Mouse (Mus musculus): ENCODE data around the gene Lrrc42. TPM values are rescaled to one million over a fixed set of nuclear protein-coding genes. Genes with fewer than 3 reads are reported as not detected.
A peak's percentile ranks its signal among the peaks of the same experiment; 100 is the strongest.

The Lrrc42 gene
- polyA plus RNA-seq, 1 experiment from 2014 or later: 59.4 TPM

DNA sequence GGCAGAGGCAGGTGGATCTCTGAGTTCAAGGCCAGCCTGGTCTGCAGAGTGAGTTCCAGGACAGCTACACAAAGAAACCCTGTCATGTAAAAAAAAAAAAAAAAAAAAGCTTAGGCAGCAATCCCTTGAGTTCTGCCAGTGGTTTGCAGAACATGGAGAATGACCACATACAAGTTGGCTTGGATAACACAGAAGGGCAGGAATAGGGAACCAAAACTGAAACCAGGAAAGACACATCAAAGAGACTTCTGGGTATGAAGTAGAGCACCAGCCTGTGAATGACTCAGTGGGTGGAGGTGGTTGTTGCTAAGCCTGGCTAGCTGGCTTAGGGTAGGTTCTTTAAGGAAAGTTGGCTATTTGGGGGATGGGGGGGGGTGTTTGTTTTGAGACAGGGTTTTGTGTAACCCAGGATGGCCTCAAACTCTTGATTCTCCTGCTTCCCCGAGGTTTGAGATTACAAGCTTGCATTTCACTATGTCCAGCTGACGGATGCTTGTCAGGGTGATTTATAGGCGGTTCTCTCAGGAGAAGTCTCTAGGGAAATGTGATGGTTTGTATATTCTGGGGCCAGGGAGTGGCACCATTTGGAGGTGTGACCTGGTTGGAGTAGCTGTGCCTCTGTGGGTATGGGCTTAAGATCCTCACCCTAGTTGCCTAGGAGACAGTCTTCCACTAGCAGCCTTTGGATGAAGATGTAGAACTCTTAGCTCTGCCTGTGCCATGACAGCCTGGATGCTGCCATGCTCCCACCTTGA is 32.3 kb upstream of the Lrrc42 start:
- H3K9ac ChIP-seq: no peak overlapping the region
- no peaks in the 10 kb centered on the region for H3K4me1 ChIP-seq (replicated peaks)
- H3K9me3 ChIP-seq: no peaks in the 10 kb centered on the region
- H3K4me2 ChIP-seq: no peak overlapping the region
- H3K27me3 ChIP-seq: no peaks in the 10 kb centered on the region
- peaks cover 15% of the 10 kb centered on the region for H3K36me3 ChIP-seq
- H3K4me3 ChIP-seq: no peak overlapping the region
- no peak for ATAC-seq (ENCODE audit: low FRiP score)
- WGBS: 81% methylated on average over 3 of the region's 3 CpGs
- H3K27ac ChIP-seq: no peak overlapping the region

DNA sequence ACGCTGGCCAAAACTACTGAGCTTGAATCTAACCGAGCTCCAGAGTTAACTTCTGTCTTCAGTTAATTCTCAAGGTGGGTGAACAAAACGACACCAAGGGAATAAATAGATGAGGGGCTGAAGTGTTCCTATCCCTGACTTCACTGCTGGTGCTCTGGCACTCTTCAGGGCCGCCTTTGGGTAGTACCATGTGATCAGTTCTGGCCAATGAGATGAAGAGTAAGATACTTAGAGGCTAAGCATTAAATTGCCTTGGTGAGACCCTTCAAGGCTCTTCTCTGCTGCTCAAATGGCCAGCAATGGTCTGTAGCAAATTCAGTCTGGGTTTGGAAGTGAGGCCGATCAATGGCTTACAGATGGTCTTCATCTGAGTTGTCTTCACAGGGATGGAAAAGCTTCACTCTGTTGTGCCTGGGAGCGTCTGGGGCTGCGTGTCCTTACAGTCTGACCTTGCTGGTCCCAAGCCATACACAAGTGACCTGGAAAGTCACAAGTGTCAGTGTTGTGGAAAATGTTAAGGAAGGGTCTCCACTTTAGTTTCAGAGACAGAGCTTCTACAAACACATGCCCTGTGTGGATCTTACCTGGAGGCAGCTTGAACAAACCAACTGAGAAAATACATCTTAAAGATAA is 27.6 kb upstream of the Lrrc42 start:
- no peaks in the 10 kb centered on the region for H3K27me3 ChIP-seq
- no peaks in the 10 kb centered on the region for H3K9me3 ChIP-seq
- no peak for ATAC-seq (ENCODE audit: low FRiP score)
- peaks cover 24% of the 10 kb centered on the region for H3K36me3 ChIP-seq
- H3K4me2 ChIP-seq: no peak overlapping the region
- H3K27ac ChIP-seq: no peak overlapping the region
- 83% methylated on average over 7 of the region's 7 CpGs for whole genome bisulfite sequencing
- H3K4me1 ChIP-seq (replicated peaks): peaks cover 8% of the 10 kb centered on the region
- H3K9ac ChIP-seq: no peak overlapping the region
- no peak overlapping the region for H3K4me3 ChIP-seq

DNA sequence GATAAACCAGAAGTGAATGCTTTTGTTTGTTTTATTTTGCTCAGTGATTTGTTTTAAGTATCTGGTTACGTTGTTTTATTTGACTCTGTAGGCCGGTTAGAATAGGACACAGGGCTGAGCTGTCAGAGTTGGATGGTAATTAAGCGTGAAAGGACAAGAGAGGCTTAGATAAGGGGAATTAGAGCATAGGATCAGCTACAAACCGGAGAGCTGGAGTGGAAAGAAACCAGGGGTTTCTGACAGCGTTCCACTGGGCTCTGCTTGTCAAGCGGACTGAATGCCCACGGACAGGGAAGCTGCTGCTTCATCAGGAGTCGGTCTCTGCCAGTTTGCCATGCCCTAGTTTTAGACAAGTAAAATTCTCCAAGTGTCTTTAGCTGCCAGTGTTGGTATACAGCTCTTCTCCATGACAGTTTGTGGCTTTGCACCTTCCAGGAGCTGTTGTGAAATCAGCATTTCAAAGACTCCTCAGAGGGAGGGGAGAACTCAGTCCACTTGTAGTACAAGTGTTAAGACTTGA is 24.9 kb upstream of the Lrrc42 start:
- H3K4me1 ChIP-seq (replicated peaks): peaks cover 8% of the 10 kb centered on the region
- ATAC-seq (ENCODE audit: low FRiP score): no peak
- no peak overlapping the region for H3K4me2 ChIP-seq
- no peaks in the 10 kb centered on the region for H3K9me3 ChIP-seq
- H3K36me3 ChIP-seq: peaks cover 37% of the 10 kb centered on the region
- H3K9ac ChIP-seq: no peak overlapping the region
- no peak overlapping the region for H3K4me3 ChIP-seq
- WGBS: 11% methylated on average over 8 of the region's 8 CpGs
- peak overlapping the region; percentile 52 for H3K27ac ChIP-seq
- H3K27me3 ChIP-seq: no peaks in the 10 kb centered on the region

DNA sequence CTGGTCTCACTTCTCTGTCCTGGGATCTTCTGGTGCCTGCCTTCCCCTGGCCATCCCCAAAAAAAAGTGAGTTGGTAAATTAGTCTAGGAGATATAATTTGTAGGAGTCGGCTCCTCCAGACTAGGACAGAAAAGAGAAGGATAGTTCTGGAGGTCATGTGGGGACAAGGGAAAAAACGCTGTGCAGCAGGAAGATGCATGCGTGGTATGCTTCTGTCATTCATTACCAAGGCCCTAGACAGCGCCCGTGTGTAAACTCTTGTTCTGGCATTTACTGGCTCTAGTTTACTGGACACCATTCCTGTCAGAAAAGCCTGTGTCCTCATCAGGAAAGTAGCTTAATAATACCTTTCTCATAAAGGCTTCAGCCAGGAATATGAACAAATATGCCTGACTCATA is 21.2 kb upstream of the Lrrc42 start:
- Histone ChIP-seq H3K4me3 (no peak overlapping the region), H3K9me3 (no peaks in the 10 kb centered on the region), H3K27ac (no peak overlapping the region), H3K9ac (no peak overlapping the region), H3K36me3 (peaks cover 20% of the 10 kb centered on the region), H3K27me3 (no peaks in the 10 kb centered on the region), H3K4me2 (no peak overlapping the region), H3K4me1 (replicated peaks) (peaks cover 8% of the 10 kb centered on the region)
- ATAC-seq (ENCODE audit: low FRiP score): no peak
- 83% methylated on average over 5 of the region's 5 CpGs for WGBS

DNA sequence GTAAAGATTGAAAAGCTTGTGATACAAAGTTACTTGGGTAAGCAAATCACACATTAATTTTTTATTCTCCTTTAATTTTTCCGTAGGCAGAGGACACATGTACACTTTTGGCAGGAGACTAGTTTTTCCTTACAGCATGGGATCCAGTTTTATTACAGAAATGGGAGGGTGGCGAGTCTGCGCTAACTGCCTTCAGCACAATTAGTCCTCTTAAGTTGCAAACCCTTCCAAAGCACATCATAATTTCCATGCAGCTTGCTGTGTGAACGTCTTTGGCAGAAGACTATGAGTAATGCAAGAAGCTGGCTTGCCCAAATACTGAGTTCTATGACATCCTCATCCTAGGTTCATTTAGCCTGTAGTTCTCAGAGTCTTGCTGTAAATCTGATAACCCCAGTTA is 20.4 kb upstream of the Lrrc42 start:
- Histone ChIP-seq H3K36me3 (peaks cover 20% of the 10 kb centered on the region), H3K27ac (no peak overlapping the region), H3K27me3 (no peaks in the 10 kb centered on the region), H3K4me1 (replicated peaks) (peaks cover 6% of the 10 kb centered on the region), H3K4me2 (no peak overlapping the region), H3K9ac (no peak overlapping the region), H3K9me3 (no peaks in the 10 kb centered on the region), H3K4me3 (no peak overlapping the region)
- WGBS: 87% methylated on average over 4 of the region's 4 CpGs
- no peak for ATAC-seq (ENCODE audit: low FRiP score)

DNA sequence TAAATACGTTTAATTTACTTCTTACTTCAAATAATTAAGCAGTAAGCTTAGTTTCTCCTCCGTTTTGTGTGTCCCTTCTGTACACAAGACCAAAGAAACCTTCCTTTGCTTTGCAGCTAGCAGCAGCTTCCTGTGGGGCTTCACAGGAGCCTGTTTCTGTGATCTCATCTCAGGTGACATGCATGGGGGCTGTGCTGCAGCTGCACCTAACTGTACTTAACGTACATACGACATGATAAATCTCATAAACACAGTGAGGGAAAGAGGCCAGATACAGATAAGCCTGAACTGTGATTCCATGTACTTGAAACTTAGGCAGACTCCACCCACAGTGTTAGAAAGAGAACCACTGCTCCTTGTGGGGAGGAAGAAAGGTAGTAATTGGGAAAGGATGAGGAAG is 6.7 kb upstream of the Lrrc42 start:
- peaks cover 7% of the 10 kb centered on the region for H3K4me1 ChIP-seq (replicated peaks)
- ATAC-seq (ENCODE audit: low FRiP score): no peak
- no peak overlapping the region for H3K27ac ChIP-seq
- no peak overlapping the region for H3K4me3 ChIP-seq
- no peaks in the 10 kb centered on the region for H3K27me3 ChIP-seq
- 76% methylated on average over 4 of the region's 4 CpGs for WGBS
- no peak overlapping the region for H3K9ac ChIP-seq
- peaks cover 13% of the 10 kb centered on the region for H3K36me3 ChIP-seq
- H3K4me2 ChIP-seq: no peak overlapping the region
- peaks cover 4% of the 10 kb centered on the region for H3K9me3 ChIP-seq

GRCm38 (mm10) chr4:107254414-107254813 is 1.1 kb upstream of the Lrrc42 start:
- H3K4me3 ChIP-seq: peak overlapping the region; percentile 78
- 9% methylated on average over 3 of the region's 3 CpGs for WGBS
- H3K27me3 ChIP-seq: no peaks in the 10 kb centered on the region
- H3K4me2 ChIP-seq: peak overlapping the region; percentile 70
- H3K9me3 ChIP-seq: no peaks in the 10 kb centered on the region
- peak overlapping the region; percentile 94 for H3K27ac ChIP-seq
- H3K4me1 ChIP-seq (replicated peaks): peaks cover 36% of the 10 kb centered on the region
- H3K9ac ChIP-seq: peak overlapping the region; percentile 87
- H3K36me3 ChIP-seq: no peaks in the 10 kb centered on the region
- no peak for ATAC-seq (ENCODE audit: low FRiP score)

GRCm38 (mm10) chr4:107252522-107252921 is 810 bp downstream of the Lrrc42 start:
- H3K27me3 ChIP-seq: no peaks in the 10 kb centered on the region
- WGBS: 2% methylated on average over 11 of the region's 11 CpGs
- peak overlapping the region; percentile 62 for H3K4me2 ChIP-seq
- ATAC-seq (ENCODE audit: low FRiP score): peak; percentile 4; the same call in 1 of the 2 replicates
- H3K9me3 ChIP-seq: no peaks in the 10 kb centered on the region
- H3K27ac ChIP-seq: peak overlapping the region; percentile 94; the same call in 1 of the 2 replicates
- peaks cover 49% of the 10 kb centered on the region for H3K4me1 ChIP-seq (replicated peaks)
- peak overlapping the region; percentile 78 for H3K4me3 ChIP-seq
- H3K9ac ChIP-seq: peak overlapping the region; percentile 87
- peaks cover under 1% of the 10 kb centered on the region; the same call in 1 of the 2 replicates for H3K36me3 ChIP-seq

- ATAC-seq (ENCODE audit: low FRiP score): no peak
- no peak overlapping the region for H3K9ac ChIP-seq
- no peak overlapping the region for H3K4me2 ChIP-seq
- H3K36me3 ChIP-seq: peaks cover 10% of the 10 kb centered on the region
- no peak overlapping the region for H3K4me3 ChIP-seq
- WGBS: 20% methylated on average over 4 of the region's 4 CpGs
- H3K4me1 ChIP-seq (replicated peaks): peaks cover 46% of the 10 kb centered on the region
- no peaks in the 10 kb centered on the region for H3K27me3 ChIP-seq
- no peaks in the 10 kb centered on the region for H3K9me3 ChIP-seq
- H3K27ac ChIP-seq: no peak overlapping the region
These were observed 2.8 kb downstream of the Lrrc42 start for GRCm38 (mm10) chr4:107250494-107250893.

GRCm38 (mm10) chr4:107249471-107249870 is 3.9 kb downstream of the Lrrc42 start:
- Histone ChIP-seq H3K36me3 (peaks cover 10% of the 10 kb centered on the region), H3K27me3 (no peaks in the 10 kb centered on the region), H3K4me2 (no peak overlapping the region), H3K4me1 (replicated peaks) (peaks cover 40% of the 10 kb centered on the region), H3K27ac (no peak overlapping the region), H3K9ac (no peak overlapping the region), H3K9me3 (no peaks in the 10 kb centered on the region), H3K4me3 (no peak overlapping the region)
- ATAC-seq (ENCODE audit: low FRiP score): no peak
- 41% methylated on average over 2 of the region's 2 CpGs for WGBS

DNA sequence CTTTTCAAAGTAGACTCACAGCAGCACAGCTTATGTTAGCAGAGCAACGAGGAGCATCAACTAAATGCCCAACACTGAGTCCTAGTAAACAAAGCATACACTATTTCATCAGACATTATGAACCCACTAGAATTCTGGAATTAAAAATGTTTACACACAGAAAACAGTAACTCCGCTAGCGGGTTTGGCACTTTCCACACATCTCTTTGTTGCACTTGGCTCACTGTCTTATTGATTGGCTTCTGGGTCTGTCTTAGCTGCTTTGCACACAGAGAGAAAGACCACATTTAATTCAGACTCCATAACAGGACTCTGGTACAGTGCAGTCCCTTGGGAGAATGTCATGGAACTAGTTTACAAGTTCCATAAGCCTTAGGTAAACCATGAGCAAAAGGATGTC is 5.3 kb downstream of the Lrrc42 start:
- Histone ChIP-seq H3K27ac (no peak overlapping the region), H3K4me1 (replicated peaks) (peaks cover 45% of the 10 kb centered on the region), H3K27me3 (no peaks in the 10 kb centered on the region), H3K36me3 (peaks cover 16% of the 10 kb centered on the region), H3K4me3 (no peak overlapping the region), H3K4me2 (no peak overlapping the region), H3K9ac (no peak overlapping the region), H3K9me3 (no peaks in the 10 kb centered on the region)
- WGBS: 84% methylated on average over 3 of the region's 3 CpGs
- ATAC-seq (ENCODE audit: low FRiP score): no peak

DNA sequence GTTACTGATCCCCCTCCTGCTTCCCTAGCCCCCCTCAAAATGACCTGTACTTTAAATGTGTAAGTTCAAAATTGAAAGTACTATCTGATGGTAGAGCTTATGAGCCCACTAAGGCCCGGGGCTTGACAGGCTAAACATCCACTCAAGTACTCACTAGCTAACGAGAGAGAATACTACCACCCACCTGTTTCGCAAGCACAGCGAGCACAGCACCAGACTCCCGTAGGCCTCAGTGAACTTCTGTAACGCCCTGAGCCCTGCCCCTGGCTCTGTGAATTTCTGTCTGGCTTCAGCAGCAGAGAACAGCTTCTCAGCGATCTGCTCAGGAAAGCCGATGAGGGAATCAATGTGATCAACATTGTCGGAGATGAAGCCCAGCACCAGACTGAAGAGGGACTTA is 6.2 kb downstream of the Lrrc42 start:
- no peak overlapping the region for H3K9ac ChIP-seq
- H3K36me3 ChIP-seq: peaks cover 22% of the 10 kb centered on the region
- H3K27ac ChIP-seq: no peak overlapping the region
- no peak overlapping the region for H3K4me3 ChIP-seq
- H3K4me1 ChIP-seq (replicated peaks): peaks cover 40% of the 10 kb centered on the region
- no peaks in the 10 kb centered on the region for H3K9me3 ChIP-seq
- WGBS: 89% methylated on average over 9 of the region's 9 CpGs
- no peaks in the 10 kb centered on the region for H3K27me3 ChIP-seq
- no peak for ATAC-seq (ENCODE audit: low FRiP score)
- H3K4me2 ChIP-seq: no peak overlapping the region

DNA sequence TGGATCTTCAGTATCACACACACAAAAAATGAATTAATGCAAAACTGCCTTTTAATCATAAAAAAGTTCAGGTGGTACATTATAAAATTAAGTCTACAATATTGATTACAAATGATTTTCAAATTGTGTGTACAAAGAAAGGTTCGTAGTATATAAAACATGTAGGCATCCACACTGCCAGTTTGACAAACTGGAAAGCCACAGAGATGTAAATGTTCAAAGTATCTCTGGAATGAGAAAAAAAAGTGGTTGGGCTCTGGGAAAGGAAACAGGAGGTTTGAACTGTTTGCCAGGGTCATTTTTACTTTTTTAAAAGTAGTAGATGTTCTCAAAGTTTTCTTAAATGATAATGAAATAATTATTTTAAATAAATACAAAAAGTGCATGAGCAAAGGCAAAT is 7.3 kb downstream of the Lrrc42 start:
- ATAC-seq (ENCODE audit: low FRiP score): no peak

More for the DNA sequence above, 7.3 kb downstream of the Lrrc42 start:
- Histone ChIP-seq H3K4me3 (no peak overlapping the region), H3K27ac (no peak overlapping the region), H3K27me3 (no peaks in the 10 kb centered on the region), H3K9ac (no peak overlapping the region), H3K36me3 (peaks cover 32% of the 10 kb centered on the region), H3K4me2 (no peak overlapping the region), H3K9me3 (no peaks in the 10 kb centered on the region), H3K4me1 (replicated peaks) (peaks cover 33% of the 10 kb centered on the region)
- WGBS: 79% methylated on average over 1 of the region's 1 CpGs
